11 mouse cellular contexts compared by ENCODE assay signal in the genomic region with DNA sequence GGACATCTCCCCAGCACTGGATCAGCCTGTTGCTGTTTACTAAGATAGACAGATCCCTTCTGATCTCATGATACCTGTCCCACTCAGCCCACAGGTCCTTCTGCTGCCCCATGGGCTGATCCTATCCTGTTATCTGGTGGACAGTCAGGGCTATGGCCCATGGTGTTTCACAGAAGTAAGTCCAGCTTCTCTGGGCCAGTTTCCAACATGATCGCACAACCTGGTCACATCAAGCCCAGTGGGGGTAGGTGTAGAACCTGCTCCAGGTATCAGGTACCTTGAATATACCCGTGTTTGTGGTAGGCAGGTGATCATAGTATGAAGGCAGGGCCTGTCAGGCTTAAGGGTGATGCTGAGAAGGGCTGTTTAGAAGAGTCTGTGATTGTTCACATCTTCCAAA.
DNase-seq lines count a peak whose midpoint lies in the region; ATAC-seq lines count a peak whose summit lies in the region.
"Had no signal": no experiment of that assay in that cellular context is flagged by ENCODE, and none has a peak within 500 bp of the region (broad histone marks: within the 10 kb centered on the region; RNA-seq: fewer than 3 reads in every experiment).

No protein-coding gene starts in this region.

- no peak for ATAC-seq in cerebellum, adult (ENCODE audit: insufficient number of reproducible peaks, low FRiP score, low TSS enrichment)
- ATAC-seq: forebrain, embryonic 14.5 days; forebrain, embryonic 16.5 days had no signal

- DNase-seq in cerebellum, adult 9-10 months, result peak; percentile 60
- DNase-seq in cerebellum, postnatal 36 days, result peak; percentile 15 to 34
- no peak for DNase-seq in cerebellum, postnatal 4 days (ENCODE audit: low spot score in 2 of 2)
- no peak for DNase-seq in testis, postnatal 14 days (ENCODE audit: low spot score)
- DNase-seq: adrenal gland, adult 2 months; adrenal gland, postnatal 10 days; adrenal gland, postnatal 25 days; embryo, embryonic 11 days had no signal

Comparison
In these comparisons a context has a peak if more than half of its experiments do, and no peak if none do; other contexts are left out.
1. DNase-seq: peak in cerebellum, adult 9-10 months (single experiment) and cerebellum, postnatal 36 days (2 of 2); none in cerebellum, postnatal 4 days (0 of 2) and testis, postnatal 14 days (single experiment).